Mouse (Mus musculus): Measurements from ENCODE around the gene Edem3.
A peak's percentile ranks its signal among the peaks of the same experiment; 100 is the strongest.
"Not testable (repeated sequence)": the region's sequence is repeated elsewhere in the genome, so short reads cannot be mapped to it uniquely, and the experiment has no call there.

Gene Edem3

GRCm38 (mm10) chr1:151812004-151812712 lies 57.0 kb downstream of the Edem3 start:
- DNase-seq, result no peak

- DNase-seq, result no peak
These were observed 60.9 kb downstream of the Edem3 start for GRCm38 (mm10) chr1:151816051-151816450.

GRCm38 (mm10) chr1:151819190-151819589 lies 64.0 kb downstream of the Edem3 start:
- no peak for DNase-seq

- peak; percentile 47 for DNase-seq
These were observed 65.3 kb downstream of the Edem3 start for GRCm38 (mm10) chr1:151820457-151820856.

GRCm38 (mm10) chr1:151825065-151825464 lies 69.9 kb downstream of the Edem3 start:
- peak; percentile 22 for DNase-seq

GRCm38 (mm10) chr1:151831791-151832190 lies 76.6 kb downstream of the Edem3 start:
- DNase-seq, result no peak

GRCm38 (mm10) chr1:151835261-151835660 lies 80.1 kb downstream of the Edem3 start:
- no peak for DNase-seq

- not testable (repeated sequence) for DNase-seq
These were observed 85.2 kb downstream of the Edem3 start for GRCm38 (mm10) chr1:151840345-151840744.

- DNase-seq, result no peak
These were observed 90.2 kb downstream of the Edem3 start for GRCm38 (mm10) chr1:151845252-151845832.

- no peak for DNase-seq
These were observed 91.0 kb downstream of the Edem3 start for GRCm38 (mm10) chr1:151845926-151846782.

- DNase-seq, result no peak
These were observed 93.1 kb downstream of the Edem3 start for GRCm38 (mm10) chr1:151848286-151848685.

GRCm38 (mm10) chr1:151849993-151850608 lies 94.9 kb downstream of the Edem3 start:
- no peak for DNase-seq

- DNase-seq, result no peak
These were observed 96.1 kb downstream of the Edem3 start for GRCm38 (mm10) chr1:151851051-151851848.

GRCm38 (mm10) chr1:151851976-151852375 lies 96.8 kb downstream of the Edem3 start:
- no peak for DNase-seq

GRCm38 (mm10) chr1:151855561-151855960 lies 100.4 kb downstream of the Edem3 start:
- no peak for DNase-seq

- DNase-seq, result no peak
These were observed 103.3 kb downstream of the Edem3 start for GRCm38 (mm10) chr1:151858474-151858873.

GRCm38 (mm10) chr1:151861334-151861995 lies 106.3 kb downstream of the Edem3 start:
- DNase-seq, result no peak

- no peak for DNase-seq
These were observed 106.9 kb downstream of the Edem3 start for GRCm38 (mm10) chr1:151862109-151862508.

GRCm38 (mm10) chr1:151863135-151863796 lies 108.1 kb downstream of the Edem3 start:
- no peak for DNase-seq

GRCm38 (mm10) chr1:151863797-151864147 lies 108.6 kb downstream of the Edem3 start:
- no peak for DNase-seq

GRCm38 (mm10) chr1:151864326-151864725 lies 109.2 kb downstream of the Edem3 start:
- DNase-seq, result no peak

Data from layer of hippocampus, adult 9-11 months (tissue).